Mouse (Mus musculus) macrophage (primary cell): Measurements from ENCODE around the gene Trim14. TPM values are rescaled to one million over a fixed set of nuclear protein-coding genes. Genes with fewer than 3 reads are reported as not detected.
A peak's percentile ranks its signal among the peaks of the same experiment; 100 is the strongest.

ENCODE experiments used
- H3K27ac ChIP-seq: fragments of 350-480 bp; formaldehyde crosslinking; 2 replicates; pipeline ENCODE4 v1.9.0; 2021
- H3K36me3 ChIP-seq: fragments of 350-480 bp; formaldehyde crosslinking; 2 replicates; pipeline ENCODE4 v1.9.0; 2021; ENCODE audit errors: inconsistent target
- H3K4me3 ChIP-seq: fragments of 350-480 bp; formaldehyde crosslinking; 2 replicates; pipeline ENCODE4 v1.9.0; 2021; ENCODE audit errors: inconsistent target
- H3K79me2 ChIP-seq: fragments of 350-480 bp; formaldehyde crosslinking; 2 replicates; pipeline ENCODE4 v1.9.0; 2021; ENCODE audit errors: inconsistent target
- WGBS: methylation state at CpG from one replicate; pipeline ENCODE4 v1.1.7; 2026; ENCODE audit warnings: inconsistent platforms; ENCODE audit not compliant: missing documents; 5-methylcytosine and 5-hydroxymethylcytosine counted together
- polyA plus RNA-seq: library from polyadenylated mRNA; stranded (reverse); fragments of 250-400 nt; gene quantifications from 3 replicates; pipeline ENCODE4 v1.2.4, GENCODE M21; 2018; ENCODE audit warnings: inconsistent platforms

Gene Trim14
- polyA plus RNA-seq, 1 experiment from 2014 or later = 107 TPM

DNA sequence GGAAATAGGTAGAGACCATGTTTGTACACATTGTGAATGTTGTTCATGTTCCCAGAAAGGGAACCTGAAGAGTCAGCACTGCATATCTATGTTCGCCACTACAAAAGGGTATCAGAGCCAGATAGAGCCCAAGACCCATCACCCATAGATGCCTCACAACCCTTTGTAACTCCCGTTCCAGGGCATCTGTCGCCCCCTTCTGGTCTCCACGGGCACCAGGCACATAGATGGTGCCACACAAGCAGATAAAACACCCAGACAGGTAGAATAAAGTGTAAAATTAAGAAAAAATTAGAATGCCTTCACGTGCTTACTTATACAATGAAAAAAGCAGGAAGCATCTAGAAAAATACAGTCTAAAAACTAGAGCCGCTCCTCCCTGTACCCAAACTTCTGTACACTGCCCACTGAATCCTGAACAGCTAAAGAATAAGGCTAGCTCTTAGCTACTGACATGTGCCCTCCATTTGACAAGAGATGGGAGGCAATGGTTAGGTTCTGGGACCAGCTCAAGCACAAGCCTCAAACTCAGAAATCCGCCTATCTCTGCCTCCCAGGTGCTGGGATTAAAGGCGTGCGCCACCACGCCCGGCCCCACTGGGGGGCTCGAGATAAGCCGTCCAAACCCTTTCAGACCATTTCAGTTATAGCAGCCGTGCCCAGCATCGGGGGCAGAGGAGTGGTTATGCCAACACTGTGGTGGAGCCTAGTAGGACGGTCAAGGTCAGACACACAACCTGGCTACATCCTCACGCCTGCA lies 9.0 kb downstream of the Trim14 start:
- no peak overlapping the region for H3K4me3 ChIP-seq
- H3K79me2 ChIP-seq = peaks cover 57% of the 10 kb centered on the region
- 77% methylated on average over 17 of the region's 17 CpGs for WGBS
- no peak overlapping the region for H3K27ac ChIP-seq
- H3K36me3 ChIP-seq = peaks cover 87% of the 10 kb centered on the region

DNA sequence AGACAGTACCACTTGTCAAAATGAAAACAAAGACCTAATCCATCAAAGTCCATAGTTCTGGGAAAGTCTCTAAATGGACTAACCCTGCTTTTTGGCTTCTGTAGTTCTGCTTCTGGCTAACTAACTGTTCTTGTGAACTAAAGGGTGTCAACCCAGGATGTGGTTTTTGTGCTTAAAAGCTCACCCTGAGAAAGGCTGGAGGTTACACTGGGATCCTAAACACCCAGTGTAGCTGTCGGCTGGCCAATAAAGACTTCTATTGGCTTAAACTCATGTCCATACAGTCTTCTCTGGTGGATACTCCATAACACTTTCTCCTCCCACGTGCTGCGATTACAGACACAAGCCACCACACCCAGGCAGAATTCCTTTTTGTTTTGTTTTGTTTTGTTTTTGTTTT lies 9.7 kb downstream of the Trim14 start:
- no peak overlapping the region for H3K27ac ChIP-seq
- H3K4me3 ChIP-seq = no peak overlapping the region
- WGBS = 92% methylated on average over 3 of the region's 3 CpGs
- H3K36me3 ChIP-seq = peaks cover 87% of the 10 kb centered on the region
- peaks cover 50% of the 10 kb centered on the region for H3K79me2 ChIP-seq

DNA sequence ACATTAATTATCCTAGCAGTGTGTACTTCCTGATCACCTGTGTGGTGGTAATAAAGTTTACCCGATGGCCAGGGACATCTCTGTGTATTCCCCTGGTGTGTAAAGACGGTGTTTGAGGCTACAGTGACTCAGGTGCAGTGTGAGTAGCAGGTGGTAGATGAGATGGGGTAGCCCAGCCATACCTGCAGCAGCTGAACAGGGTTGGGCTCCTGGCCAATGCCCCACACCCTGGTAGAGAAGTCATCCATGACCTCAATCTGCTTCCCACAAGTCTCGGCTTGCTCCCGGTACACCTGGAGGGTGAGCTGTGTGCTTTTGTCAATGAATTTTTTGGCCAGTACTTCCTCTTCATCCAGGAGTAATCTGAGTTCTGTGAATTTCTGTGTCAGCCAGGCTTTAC lies 12.6 kb downstream of the Trim14 start:
- peaks cover 88% of the 10 kb centered on the region for H3K36me3 ChIP-seq
- no peak overlapping the region for H3K4me3 ChIP-seq
- no peak overlapping the region for H3K27ac ChIP-seq
- WGBS = 100% methylated on average over 4 of the region's 4 CpGs
- H3K79me2 ChIP-seq = peaks cover 20% of the 10 kb centered on the region; the same call in 1 of the 2 replicates

DNA sequence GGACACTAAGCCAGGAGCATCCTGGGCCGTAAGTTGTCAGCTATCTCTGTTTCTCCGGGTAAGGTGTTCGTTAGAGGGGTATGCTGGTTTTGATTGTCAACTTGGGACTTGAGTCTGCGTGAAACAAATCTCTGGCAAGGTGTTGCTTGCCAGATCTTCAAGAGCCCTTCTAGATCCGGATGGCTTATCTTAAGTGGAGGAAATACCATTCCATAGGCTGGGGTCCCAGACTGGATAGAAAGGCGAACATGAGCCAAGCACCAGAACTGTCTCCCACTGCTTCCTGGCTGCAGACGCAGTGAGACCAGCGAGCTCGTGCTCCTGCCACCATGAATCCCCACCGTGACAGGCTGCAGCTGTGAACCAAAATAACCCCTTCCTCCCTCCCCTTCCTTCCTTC lies 14.5 kb downstream of the Trim14 start:
- Histone ChIP-seq H3K36me3 (peaks cover 83% of the 10 kb centered on the region), H3K4me3 (no peak overlapping the region), H3K27ac (no peak overlapping the region), H3K79me2 (peaks cover 4% of the 10 kb centered on the region; the same call in 1 of the 2 replicates)
- WGBS = 88% methylated on average over 10 of the region's 10 CpGs

DNA sequence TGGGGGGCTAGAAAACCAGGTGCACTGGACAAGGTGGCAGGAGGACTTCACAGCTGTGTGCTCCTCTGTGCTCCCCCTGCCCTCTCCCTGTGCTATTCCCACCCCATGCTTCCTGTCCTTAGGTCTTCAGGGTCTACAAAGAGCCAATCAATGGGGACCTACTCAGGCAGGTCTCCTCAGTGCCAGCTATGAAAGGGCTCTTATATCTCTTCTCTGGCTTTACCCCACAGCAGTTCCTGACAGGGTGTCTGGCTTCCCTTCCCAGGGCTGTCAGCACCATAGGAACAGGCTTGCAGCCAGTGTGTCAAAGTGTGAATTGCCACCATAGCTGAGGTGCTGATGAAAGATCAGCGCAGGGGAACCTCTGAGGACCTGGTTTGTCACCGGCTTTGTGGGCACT lies 15.4 kb downstream of the Trim14 start:
- H3K4me3 ChIP-seq = no peak overlapping the region
- H3K36me3 ChIP-seq = peaks cover 78% of the 10 kb centered on the region
- no peak overlapping the region for H3K27ac ChIP-seq
- WGBS = 100% methylated on average over 2 of the region's 2 CpGs
- no peaks in the 10 kb centered on the region; the same call in 1 of the 2 replicates for H3K79me2 ChIP-seq

DNA sequence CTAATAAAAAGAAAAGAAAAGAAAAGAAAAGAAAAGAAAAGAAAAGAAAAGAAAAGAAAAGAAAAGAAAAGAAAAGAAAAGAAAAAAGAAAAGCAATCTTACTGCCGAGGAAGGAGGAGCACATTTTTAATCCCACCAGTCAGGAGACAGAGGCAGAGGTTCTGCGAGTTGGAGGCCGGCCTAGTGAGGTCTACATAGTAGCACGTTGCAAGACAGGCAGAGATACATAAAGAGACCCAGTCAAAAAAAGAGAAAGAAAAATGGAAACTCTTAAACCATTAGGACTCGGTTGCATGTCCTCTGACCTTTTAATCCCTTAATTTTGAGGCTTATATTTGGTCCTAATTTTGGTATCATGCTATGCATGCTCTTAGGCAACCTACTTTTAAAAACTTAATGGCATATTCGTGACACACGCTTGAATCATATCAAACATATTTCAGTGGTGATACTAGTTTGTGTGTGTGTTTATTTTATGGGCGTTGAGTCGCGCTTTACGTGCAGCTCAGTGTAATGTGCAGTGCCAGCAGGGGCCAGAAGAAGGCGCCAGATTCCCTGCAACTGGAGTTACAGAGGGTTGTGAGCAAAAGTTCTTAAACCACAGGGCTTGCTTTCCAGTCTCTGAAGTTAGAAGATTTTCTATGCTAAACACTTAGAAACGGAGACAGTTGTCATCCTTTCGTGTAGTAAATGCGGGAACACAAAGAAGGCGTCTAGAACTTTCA lies 28.0 kb downstream of the Trim14 start:
- Histone ChIP-seq H3K36me3 (peaks cover 30% of the 10 kb centered on the region; the same call in 1 of the 2 replicates), H3K79me2 (no peaks in the 10 kb centered on the region), H3K27ac (peak overlapping the region; percentile 15), H3K4me3 (no peak overlapping the region)
- 24% methylated on average over 16 of the region's 16 CpGs for WGBS

DNA sequence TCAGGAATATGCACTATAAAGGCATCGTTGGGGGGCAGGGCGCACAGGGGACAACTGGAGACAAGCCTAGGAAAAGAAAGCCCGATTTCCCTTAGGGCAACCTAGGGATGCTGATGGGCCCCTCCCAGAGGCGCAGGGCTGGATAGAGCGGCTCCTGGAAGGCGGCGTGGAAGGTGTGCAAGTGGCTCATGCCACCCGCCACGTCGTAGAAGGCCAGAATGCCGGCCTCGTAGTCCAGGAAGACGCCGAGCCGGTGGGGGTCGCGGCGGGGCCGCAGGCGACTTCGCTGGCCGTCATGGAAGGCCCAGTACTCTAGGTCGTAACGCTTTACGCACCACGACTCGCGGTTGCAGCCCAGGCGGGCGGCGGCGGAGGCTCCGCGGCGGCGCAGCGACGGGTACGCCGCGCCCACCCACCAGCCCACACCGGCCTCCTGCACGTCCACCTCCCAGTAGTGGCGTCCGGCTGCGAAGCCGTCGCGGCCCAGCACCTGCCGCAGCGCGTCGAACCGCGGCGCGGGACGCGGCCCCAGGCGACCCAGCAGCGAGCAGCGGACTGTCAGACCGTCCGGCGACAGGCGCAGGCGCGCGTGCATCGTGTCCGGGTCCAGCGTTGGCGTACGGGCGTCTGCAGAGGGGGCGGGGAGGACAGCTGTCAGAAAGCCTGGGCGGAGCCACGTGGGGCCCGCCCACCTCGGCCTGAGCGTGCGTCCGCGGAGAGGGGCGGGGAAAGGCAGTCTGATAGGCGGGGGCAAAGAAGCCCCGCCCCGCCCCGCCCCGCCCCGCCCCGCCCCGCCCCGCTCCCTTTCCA lies 28.9 kb downstream of the Trim14 start:
- WGBS = 10% methylated on average over 69 of the region's 94 CpGs
- H3K4me3 ChIP-seq = no peak overlapping the region
- no peak overlapping the region for H3K27ac ChIP-seq
- H3K79me2 ChIP-seq = no peaks in the 10 kb centered on the region
- peaks cover 35% of the 10 kb centered on the region; the same call in 1 of the 2 replicates for H3K36me3 ChIP-seq

DNA sequence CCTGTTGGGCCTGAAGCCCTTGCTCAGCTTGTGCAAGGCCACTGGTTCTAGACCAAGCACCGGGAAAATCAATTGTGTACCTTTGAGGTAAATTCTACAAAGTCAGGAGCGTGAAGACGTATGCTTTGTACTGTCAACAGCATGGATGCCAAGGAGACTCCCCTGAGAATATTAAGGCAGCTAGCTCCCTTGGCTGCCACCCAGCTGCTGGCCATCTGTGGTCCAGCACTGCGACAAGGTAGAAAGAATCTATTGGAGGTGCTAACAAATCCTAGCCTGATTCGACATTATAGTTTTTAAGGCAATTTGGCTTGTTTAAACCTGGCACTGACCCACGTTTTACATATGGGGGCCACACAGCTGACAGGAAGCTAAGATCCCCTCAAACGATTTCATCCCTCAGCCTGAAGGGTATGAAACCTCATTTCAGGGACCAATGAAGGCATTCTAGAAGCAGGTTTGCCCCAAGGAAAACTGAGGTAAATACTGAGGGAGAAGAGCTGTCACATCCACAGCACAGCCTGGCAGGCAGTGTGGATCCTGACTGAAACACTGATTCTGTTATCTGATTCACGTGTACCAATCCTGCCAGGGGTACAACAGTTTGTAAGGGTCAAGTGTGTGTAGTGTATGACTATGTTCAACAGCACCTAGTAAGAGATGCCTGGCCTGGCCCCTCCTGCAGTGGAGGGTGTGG lies 30.4 kb downstream of the Trim14 start:
- Histone ChIP-seq H3K79me2 (no peaks in the 10 kb centered on the region), H3K27ac (no peak overlapping the region), H3K4me3 (no peak overlapping the region), H3K36me3 (peaks cover 36% of the 10 kb centered on the region; the same call in 1 of the 2 replicates)
- 81% methylated on average over 8 of the region's 8 CpGs for WGBS

DNA sequence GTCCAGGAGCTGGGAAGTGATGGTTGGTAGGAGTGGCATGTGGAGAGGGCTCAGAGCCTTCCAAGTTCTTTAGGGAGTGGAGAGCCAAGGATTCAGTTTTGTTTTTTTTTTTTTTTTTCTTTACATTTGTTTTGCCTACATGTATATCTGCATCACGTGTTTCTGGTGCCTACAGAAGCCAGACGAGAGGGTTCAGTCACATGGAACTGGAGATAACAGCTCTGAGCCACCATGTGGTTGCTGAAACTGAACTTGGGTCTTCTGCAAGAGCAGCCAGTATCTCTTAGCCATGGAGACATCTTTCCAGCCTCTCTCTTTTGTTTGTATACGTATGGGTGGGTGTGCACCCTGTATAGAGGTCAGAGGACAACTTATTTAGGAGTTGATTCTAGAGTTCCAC lies 32.1 kb downstream of the Trim14 start:
- H3K4me3 ChIP-seq = no peak overlapping the region
- whole genome bisulfite sequencing = 87% methylated on average over 2 of the region's 3 CpGs
- no peak overlapping the region for H3K27ac ChIP-seq
- peaks cover 48% of the 10 kb centered on the region; the same call in 1 of the 2 replicates for H3K36me3 ChIP-seq
- no peaks in the 10 kb centered on the region for H3K79me2 ChIP-seq

DNA sequence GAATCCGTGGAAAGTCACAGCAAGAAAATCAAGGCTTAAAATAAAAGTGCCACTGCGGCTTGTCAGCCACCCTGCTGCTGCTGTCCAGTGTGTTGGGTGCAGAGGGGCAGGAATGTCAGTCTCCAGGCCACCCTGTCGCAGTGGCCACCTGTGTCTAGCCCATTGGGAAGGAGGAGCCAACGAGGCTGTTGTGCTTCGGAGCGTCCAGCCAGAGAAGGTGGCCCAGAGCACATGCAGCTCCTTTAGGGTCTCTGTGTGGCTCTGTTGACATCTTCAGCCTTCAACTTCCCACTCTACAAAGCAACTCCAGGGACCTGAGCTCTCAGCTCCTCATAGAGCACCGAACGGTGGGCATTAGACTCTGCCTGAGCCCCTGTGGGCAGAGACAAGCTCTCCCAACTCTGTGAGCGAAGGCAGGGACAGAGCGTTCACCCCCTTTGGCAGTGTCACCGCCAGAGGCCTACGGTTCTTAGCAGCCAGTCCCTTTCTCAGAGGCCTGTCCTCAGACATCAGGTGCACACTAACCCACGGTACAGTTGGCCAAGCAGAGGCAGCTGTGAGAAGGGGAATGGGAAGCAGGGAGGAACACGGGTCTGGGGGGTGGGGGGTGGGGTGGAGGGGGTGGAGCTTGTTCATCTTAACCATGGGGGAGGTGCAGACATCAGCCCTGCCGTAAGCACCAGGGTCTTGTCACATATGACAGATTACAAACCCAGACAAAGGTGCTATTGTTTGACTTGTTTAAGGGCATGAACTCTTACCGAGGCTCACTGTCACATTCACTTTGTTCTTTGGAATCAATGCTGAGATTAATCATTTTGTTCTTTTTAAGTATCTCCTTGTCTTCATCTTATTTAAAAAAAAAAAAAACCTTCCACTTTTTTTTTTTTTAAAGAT lies 33.1 kb downstream of the Trim14 start:
- WGBS = 90% methylated on average over 16 of the region's 16 CpGs
- peaks cover 48% of the 10 kb centered on the region; the same call in 1 of the 2 replicates for H3K36me3 ChIP-seq
- no peak overlapping the region for H3K4me3 ChIP-seq
- H3K79me2 ChIP-seq = peaks cover 8% of the 10 kb centered on the region; the same call in 1 of the 2 replicates
- no peak overlapping the region for H3K27ac ChIP-seq

DNA sequence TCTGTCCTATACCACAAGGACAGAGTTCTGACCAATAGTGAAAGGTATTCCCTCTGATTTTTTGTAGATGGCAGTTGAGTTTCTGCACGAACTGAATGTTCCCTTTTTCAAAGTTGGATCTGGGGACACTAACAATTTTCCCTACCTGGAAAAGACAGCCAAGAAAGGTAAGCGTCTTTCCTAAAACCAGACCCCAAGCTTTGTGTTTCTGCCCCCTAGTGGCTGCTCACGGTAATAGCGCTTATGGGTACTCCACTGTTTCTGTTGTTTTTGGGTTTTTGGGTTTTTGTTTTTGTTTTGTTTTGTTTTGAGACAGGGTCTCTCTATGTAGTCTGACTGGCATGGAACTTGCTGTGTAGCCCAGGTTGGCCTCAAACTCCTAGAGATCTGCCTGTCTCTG lies 37.0 kb downstream of the Trim14 start:
- Histone ChIP-seq H3K27ac (no peak overlapping the region), H3K4me3 (no peak overlapping the region), H3K79me2 (peaks cover 14% of the 10 kb centered on the region; the same call in 1 of the 2 replicates), H3K36me3 (peaks cover 40% of the 10 kb centered on the region; the same call in 1 of the 2 replicates)
- 23% methylated on average over 4 of the region's 4 CpGs for WGBS

DNA sequence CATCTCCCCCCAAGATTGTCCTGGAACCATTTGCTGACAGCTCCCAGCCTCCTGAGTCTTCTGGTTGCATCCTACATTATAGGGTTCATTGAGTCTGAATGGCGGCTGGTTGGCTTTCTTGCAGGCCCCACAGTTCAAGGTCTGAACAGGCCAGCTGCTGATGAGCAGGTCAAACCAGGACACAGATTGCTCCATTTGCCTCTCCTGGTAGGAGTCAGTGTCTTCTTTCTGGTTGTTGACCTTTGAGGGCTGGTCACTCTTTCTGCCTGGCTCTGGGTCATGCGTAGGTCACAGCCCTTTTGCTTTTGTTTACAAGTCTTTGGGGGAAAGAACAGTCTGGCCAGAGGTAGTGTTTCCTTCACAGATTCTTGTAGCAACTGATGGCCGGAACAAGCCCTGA lies 37.4 kb downstream of the Trim14 start:
- WGBS = 94% methylated on average over 3 of the region's 3 CpGs
- Histone ChIP-seq H3K36me3 (peaks cover 41% of the 10 kb centered on the region; the same call in 1 of the 2 replicates), H3K79me2 (peaks cover 14% of the 10 kb centered on the region; the same call in 1 of the 2 replicates), H3K27ac (no peak overlapping the region), H3K4me3 (no peak overlapping the region)

DNA sequence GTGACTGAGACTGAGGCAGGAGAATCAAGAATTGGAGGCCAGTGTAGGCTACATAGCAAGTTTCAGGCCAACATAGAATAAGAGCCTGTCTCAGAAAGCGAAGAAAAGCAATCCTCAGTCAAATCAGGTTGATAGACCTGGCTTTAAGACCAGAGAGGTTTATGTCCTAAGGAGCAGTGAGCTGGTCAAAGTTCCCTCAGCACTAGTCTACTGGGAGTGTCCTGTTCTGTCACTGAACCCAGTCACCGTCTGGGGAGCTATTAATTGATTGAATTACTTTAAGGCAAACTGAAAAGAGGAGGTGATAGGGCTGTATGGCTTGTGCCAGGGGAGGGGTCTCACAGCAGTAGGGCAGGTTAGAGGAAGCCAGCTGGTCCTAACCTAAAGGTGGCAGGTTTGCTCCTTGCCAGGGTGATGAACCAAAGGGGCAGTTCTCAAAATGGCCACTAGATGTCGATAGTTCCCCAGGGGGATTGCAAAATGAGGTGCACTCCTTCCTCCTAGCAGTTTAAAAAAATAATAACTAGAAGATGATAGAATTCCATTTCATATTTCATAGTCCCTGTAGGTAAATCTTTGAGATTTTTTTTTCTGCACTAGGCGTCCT lies 38.6 kb downstream of the Trim14 start:
- whole genome bisulfite sequencing = 50% methylated on average over 4 of the region's 4 CpGs
- peaks cover 43% of the 10 kb centered on the region for H3K36me3 ChIP-seq
- H3K4me3 ChIP-seq = no peak overlapping the region
- peaks cover 20% of the 10 kb centered on the region; the same call in 1 of the 2 replicates for H3K79me2 ChIP-seq
- no peak overlapping the region for H3K27ac ChIP-seq
